Mouse (Mus musculus): ENCODE measurements around the gene Il1r2. TPM values are rescaled to one million over a fixed set of nuclear protein-coding genes. Genes with fewer than 3 reads are reported as not detected.

The Il1r2 gene
- total RNA-seq, 2 experiments from 2014 or later = 0.56 TPM; not detected in 1

DNA sequence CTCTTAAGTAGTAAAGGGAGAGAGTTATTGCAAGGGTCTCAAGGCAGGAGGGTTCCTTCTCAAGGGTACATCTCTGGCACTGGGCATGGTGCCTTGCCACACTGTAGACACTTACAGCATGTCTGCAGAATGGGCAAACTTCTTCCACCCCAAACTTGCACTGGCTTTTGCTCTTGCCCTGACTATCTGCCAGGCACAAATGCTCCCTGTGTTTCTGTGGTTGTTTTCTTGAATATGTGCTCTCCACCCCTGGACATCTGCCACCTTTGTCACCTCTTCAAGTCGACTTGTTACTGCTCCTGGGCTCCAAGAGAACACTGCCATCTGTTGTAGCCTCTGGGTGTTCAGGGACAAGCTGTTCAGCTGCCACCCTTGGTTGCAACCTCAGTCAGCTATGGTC is 57.8 kb downstream of the Il1r2 start:
- no peak for DNase-seq

DNA sequence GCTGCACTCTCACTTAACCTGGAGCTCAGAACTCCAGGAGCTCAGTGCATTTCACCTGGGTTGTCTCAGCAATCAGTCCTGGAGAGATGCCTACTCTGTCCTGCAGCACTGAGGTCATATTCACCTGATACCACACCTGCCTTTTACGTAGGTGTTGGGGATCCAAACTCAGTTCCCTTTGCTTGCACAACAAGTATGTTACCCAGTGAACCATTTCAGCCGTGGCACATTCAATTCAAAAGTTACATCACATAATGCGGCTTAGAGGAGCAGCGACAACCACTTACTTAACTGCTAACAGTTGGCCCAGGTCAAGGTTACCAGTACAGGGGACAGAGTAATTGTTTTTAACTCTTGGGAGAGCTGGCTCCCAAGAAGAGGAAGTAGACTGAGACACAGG is 58.8 kb downstream of the Il1r2 start:
- DNase-seq = no peak

DNA sequence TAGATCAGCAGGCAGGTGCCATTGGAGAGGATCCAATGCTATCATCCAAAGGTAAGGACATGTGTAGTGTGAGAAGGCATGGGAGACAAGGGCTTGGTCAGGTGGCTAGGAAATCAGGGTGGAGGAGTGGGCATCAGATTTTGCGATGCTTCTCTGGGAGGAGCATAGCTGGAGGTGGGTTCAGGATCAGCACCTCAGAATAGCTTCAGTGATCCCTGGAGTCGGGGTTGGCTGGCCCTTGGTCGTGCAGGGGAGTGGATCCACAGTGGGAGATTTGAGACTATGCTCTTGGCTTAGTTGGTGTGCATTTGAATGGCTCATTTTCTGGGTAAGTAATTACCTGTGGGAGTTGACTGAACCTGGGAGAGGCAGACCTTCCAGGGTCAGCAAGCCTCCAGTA is 59.7 kb downstream of the Il1r2 start:
- DNase-seq = no peak

DNA sequence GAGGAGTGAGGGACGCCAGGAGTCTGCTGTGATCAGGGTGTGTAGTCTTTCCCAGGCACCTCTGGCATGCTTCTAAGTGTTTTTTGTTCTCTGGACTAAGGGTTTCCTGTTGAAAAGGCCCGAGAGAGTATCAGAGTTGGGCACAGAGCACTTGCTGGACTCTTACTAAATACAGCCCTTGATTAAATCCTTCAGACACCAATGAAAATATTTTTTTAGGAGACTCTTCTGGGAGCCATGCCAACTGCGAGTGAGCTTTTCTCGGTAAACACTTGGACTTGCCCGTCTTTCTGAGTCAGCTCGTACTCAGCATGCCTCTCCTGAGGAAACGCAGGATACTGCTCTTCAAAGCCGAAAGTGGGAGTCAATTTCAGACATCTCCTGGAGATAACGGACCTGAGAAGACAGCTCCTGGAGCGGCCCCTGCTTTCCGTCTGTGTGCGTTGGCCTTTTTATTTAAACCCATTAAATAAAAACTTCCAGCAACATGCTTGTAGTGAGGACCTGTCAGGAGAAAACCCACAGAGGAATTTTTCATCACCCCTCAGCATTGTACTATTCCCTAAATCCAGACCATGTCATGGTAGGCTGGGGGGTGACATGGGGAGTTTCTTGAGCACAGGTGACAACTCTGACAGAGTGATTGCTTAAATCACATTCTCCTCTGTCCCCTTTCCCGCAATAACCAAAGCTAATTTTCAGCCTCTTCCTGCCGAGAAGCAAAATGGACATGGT is 66.1 kb downstream of the Il1r2 start:
- DNase-seq = peak; percentile 77

DNA sequence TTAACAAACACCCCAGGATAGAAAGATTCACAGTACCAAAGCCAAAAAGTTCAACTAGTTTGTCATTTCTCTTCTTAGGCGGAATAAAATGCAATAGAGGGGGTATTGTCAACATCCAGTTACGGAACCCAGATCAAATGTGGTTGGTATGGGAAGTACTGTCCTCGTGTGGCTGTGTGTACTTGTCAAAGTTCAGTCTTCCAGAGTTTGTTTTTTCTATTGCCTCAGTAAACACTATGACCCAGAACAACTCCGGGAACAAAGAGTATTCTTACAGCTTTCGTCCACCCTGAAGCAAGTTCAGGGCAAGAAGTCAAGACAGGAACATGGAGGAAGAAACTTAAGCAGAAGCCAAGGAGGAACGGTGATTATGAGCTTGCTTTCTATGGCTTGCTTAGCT is 82.2 kb downstream of the Il1r2 start:
- no peak for DNase-seq

DNA sequence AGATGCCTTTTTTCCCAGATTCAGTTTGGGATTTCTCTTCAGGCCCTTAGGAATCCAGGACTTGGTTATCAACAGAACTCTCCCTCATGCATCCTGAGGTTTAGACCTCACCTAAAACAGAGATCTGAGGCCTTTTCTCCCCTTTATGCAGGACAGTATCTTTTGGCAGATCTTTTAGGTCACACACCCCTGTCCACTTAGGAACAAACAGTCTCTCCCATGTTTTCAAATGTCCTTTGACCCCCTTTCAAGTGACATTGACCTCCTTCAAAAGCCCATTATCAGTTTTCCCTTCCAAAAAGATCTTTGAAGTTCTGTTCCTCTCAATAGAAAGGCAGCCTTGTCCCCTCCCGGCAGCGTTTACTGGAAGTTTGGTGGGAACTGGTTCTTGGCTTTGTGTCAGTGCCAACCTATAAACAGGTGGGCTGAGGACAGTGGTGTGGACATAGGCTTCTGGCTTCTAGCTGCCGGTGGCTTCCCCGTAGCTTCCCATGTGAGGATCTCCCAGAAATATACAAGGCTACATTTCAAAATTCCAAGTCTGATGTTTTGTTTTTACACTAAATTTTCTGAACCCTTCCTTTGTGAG is 89.5 kb downstream of the Il1r2 start:
- DNase-seq = no peak

DNA sequence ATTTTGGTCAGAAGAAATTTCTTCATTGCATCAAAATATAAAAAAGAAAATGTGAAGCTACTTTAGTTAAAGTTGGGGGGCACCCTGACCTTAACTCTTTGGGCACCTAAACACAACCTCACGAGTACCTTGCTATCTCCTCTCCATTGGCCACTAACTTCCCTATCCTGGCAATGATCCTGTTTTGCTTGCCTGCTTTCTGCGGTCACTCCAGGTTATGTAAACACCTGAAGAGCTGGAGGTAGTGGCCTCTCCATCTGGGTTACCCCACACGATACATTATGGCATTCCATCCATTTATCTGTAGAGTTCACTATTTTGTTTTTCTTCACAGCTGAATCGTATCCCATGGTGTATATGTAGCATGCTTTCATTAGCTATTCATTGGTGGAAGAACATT is 90.5 kb downstream of the Il1r2 start:
- no peak for DNase-seq

DNA sequence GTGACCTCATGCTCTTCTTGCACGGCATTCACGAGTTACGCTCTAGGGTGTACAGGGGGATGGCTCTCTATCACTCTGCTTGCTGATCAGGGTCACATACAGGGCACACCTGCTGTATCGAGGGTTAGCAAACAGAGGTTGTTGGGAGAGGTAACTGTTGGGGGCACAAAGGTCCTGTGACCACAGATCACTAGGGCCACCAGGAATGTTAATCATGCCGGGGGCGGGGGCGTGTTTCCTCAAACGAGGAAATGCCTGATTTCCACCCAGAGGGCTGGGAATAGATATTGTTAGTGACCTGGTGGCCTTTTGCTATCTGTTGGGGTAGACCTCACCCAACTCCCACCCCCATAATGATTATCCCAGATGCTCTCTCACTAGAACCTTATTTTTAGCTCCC is 93.7 kb downstream of the Il1r2 start:
- no peak for DNase-seq

DNA sequence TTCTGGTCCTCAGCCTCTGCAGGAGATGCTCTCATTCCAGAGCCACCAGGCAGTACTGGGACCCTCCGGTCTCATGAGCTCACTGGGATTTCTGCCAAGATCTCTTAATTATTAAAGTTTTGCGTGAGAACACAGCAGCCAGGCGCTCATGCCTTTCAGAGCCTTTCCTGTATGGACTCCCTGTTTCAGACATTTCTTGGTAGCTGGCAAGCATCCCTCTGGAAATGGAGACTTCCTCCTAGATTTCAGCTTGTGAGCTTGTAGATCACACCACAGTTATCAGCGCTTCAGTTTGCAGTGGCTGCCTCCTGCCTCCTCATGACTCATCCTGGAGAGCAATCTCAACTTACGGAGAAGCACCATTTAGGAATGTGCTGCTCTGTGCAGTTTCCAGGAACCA is 98.0 kb downstream of the Il1r2 start:
- peak; percentile 45 for DNase-seq

DNA sequence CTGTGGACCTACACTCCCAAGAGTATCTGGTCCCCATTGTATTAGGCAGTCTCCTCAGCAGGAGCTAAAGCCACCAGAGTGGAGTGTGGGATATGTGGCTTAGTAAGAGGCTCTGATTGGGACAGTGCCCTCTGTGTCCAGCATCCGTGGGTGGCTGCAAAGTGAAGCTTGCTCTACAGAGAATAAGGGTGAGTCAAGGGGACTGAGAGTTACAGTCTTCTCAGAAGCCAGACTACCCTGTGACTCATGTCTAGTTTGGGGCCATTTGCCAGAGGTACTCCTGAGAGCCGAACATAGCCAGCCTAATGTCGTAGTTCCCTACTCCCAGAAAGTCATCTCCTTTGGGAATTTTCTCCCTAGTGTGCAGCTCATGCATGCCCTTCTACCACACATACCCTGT is 100.3 kb downstream of the Il1r2 start:
- DNase-seq = no peak

Other genes with a start within 250 kb of the Il1r2 start
- gene Map4k4, start 173.2 kb upstream of the Il1r2 start, total RNA-seq (2021) = 10 to 100 TPM; 32.6 to 36.0 TPM
- 1 to 10 TPM; 1.8 to 2.3 TPM for gene Il1r1, start 151.0 kb downstream of the Il1r2 start, total RNA-seq (2021)